Mouse (Mus musculus) liver, adult 2 months (tissue): ENCODE data around the gene Gtf3c2. TPM values are rescaled to one million over a fixed set of nuclear protein-coding genes. Genes with fewer than 3 reads are reported as not detected.

Experiments
- DNase-seq: peaks from one replicate; pipeline ENCODE4 v3.0.0-alpha.2; 2011; ENCODE audit warnings: low read depth, low spot score; ENCODE audit errors: extremely low read depth
- H3K27ac ChIP-seq: fragments of 200-500 bp; replicated peaks from 2 replicates; pipeline ENCODE4 v1.5.1; 2012; ENCODE audit warnings: low read depth, mild to moderate bottlenecking, control low read depth, inconsistent platforms, low read length; ENCODE audit not compliant: insufficient read depth
- H3K27me3 ChIP-seq: fragments of 200-500 bp; 2 replicates; pipeline ENCODE4 v1.6.1; 2012; ENCODE audit warnings: mild to moderate bottlenecking, moderate library complexity, low read length, inconsistent platforms; ENCODE audit not compliant: control insufficient read depth, insufficient read depth
- H3K36me3 ChIP-seq: fragments of 200-500 bp; 2 replicates; pipeline ENCODE4 v1.6.1; 2012; ENCODE audit warnings: low read length, inconsistent platforms; ENCODE audit not compliant: control insufficient read depth, insufficient read depth
- H3K4me1 ChIP-seq: fragments of 200-500 bp; 2 replicates; pipeline ENCODE4 v1.6.1; 2011; ENCODE audit warnings: low read length; ENCODE audit not compliant: control insufficient read depth, insufficient read depth
- H3K4me3 ChIP-seq: fragments of 200-500 bp; 2 replicates; pipeline ENCODE4 v1.5.1; 2011; ENCODE audit warnings: low read depth, mild to moderate bottlenecking, control low read depth, low read length, moderate library complexity; ENCODE audit not compliant: insufficient read depth
- H3K79me2 ChIP-seq: fragments of 200-500 bp; 2 replicates; pipeline ENCODE4 v1.6.1; 2012; ENCODE audit warnings: inconsistent platforms, mild to moderate bottlenecking, low read length, moderate library complexity; ENCODE audit not compliant: control insufficient read depth, insufficient read depth
- H3K9ac ChIP-seq: fragments of 200-500 bp; 2 replicates; pipeline ENCODE4 v1.6.1; 2012; ENCODE audit warnings: low read depth, mild to moderate bottlenecking, control low read depth, inconsistent platforms, low read length
- CTCF ChIP-seq: fragments of 200-500 bp; IDR thresholded peaks from 2 replicates; pipeline ENCODE4 v1.5.1; 2011; ENCODE audit warnings: low read depth, low read length, control low read depth
- POLR2A ChIP-seq: fragments of 200-500 bp; IDR thresholded peaks from 2 replicates; pipeline ENCODE4 v1.6.1; 2011; ENCODE audit warnings: low read length, control low read depth; ENCODE audit not compliant: insufficient read depth; ENCODE audit errors: extremely low read depth
- WGBS: fragments of 180-500 bp; shearing (Covaris S2); methylation state at CpG from one replicate; pipeline ENCODE4 v1.1.7; 2018; 5-methylcytosine and 5-hydroxymethylcytosine counted together
- polyA plus RNA-seq: library from polyadenylated mRNA; depleted of rRNA; stranded (reverse); fragments of >200 nt; gene quantifications from 2 replicates; pipeline ENCODE4 v1.2.3, GENCODE M21; 2012; rRNA removed
- total RNA-seq: library from RNA; depleted of rRNA; stranded (reverse); fragments of >200 nt; gene quantifications from 2 replicates; pipeline ENCODE4 v1.2.3, GENCODE M21; 2014; rRNA removed

Gene Gtf3c2
- total RNA-seq: 10.9 and 17.5 TPM in 2 replicates
- polyA plus RNA-seq: 21.0 and 33.0 TPM in 2 replicates

DNA sequence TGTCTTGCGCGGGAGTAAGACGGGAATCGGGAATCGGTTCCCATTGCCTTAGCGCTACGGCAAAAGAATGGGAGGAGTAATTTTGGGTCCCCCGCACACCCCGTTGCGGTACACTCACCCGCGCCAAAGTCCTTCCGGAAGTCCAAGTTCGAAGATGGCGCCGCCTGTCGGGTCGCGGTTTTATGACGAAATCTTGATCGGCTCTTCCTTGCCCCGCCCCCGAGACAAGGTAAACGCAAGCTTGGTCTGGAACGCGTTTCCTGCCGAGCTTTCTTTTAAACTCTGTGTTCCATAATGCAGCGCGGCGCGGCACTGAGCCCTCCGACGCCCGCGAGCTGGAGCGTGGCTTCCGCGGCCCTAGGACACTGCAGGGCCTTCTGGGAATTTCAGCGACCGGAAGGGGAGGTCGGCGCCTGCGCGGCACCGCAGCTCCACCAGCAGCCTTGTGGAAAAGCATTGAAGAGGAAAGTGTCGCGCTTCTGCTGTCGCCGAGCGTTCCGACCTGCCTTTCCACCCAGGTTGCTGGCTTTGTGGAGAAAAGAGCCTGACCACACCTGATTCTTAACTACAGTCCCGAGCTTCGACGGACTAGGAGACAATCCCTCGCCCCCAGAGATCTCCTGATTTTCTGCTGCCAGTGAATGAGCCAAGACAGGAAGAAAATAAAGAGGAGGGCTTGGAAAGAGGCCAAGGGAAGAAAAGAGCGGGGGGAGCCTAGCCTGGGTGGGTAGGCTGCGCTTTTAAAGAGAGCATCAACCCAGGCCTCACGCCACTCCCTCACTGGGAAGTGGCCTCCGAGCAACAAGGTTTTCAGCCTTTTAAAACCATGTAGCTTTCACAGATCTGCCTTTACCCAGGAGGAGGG is at the start of gene Gtf3c2, which contains the start of gene Gm29609:
Gene Gtf3c2, minus strand, starts transcription at position 379 of the 865 bp plus-strand sequence.
Gene Gm29609, minus strand, starts transcription at position 146 of the 865 bp plus-strand sequence.
- TF ChIP-seq CTCF (no peak), POLR2A (peak; percentile 73)
- H3K79me2 ChIP-seq: peaks cover 16% of the 10 kb centered on the region; the same call in 1 of the 2 replicates
- H3K4me3 ChIP-seq: peak within 1 kb of the TSS; percentile 91
- no peaks in the 10 kb centered on the region for H3K36me3 ChIP-seq
- H3K4me1 ChIP-seq: peaks cover 3% of the 10 kb centered on the region; the same call in 1 of the 2 replicates
- DNase-seq: peak; percentile 88
- H3K27me3 ChIP-seq: no peaks in the 10 kb centered on the region
- peak within 1 kb of the TSS; percentile 86 for H3K9ac ChIP-seq
- under 1% methylated on average over 59 of the region's 59 CpGs for WGBS
- peak within 1 kb of the TSS; percentile 93 for H3K27ac ChIP-seq

DNA sequence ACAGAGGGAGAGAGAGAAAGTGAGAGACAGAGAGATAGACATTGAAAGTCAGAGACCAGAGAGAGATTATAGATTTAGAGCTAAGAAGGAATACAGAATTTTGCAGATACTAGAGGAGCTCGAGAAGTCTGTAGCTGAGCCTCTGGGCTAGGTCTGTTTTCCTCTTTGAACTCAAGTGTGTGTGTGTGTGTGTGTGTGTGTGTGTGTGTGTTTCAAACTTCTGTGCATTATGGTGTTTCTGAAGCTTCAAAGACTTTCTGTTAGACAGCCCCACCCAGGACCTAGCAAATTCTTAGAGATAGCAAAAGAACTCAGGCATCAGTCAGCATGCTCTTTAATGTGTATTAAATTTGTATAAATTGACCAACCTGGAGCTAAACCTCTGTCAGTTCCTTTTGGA is 46.7 kb upstream of the Gtf3c2 start:
- H3K36me3 ChIP-seq: no peaks in the 10 kb centered on the region
- WGBS: 74% methylated on average over 1 of the region's 1 CpGs
- TF ChIP-seq POLR2A (no peak), CTCF (no peak)

GRCm38 (mm10) chr5:31222696-31223095 is 42.8 kb upstream of the Gtf3c2 start:
- no peaks in the 10 kb centered on the region for H3K27me3 ChIP-seq
- peaks cover 10% of the 10 kb centered on the region for H3K4me1 ChIP-seq
- no peak overlapping the region for H3K27ac ChIP-seq
- WGBS: 97% methylated on average over 9 of the region's 9 CpGs
- H3K9ac ChIP-seq: no peak overlapping the region
- no peak for DNase-seq
- TF ChIP-seq POLR2A (no peak), CTCF (no peak)
- H3K36me3 ChIP-seq: no peaks in the 10 kb centered on the region
- no peak overlapping the region for H3K4me3 ChIP-seq
- H3K79me2 ChIP-seq: peaks cover 4% of the 10 kb centered on the region; the same call in 1 of the 2 replicates

More for the DNA sequence above, 46.7 kb upstream of the Gtf3c2 start:
- no peaks in the 10 kb centered on the region for H3K4me1 ChIP-seq
- no peaks in the 10 kb centered on the region for H3K27me3 ChIP-seq
- H3K27ac ChIP-seq: no peak overlapping the region
- H3K4me3 ChIP-seq: no peak overlapping the region
- no peak overlapping the region for H3K9ac ChIP-seq
- no peak for DNase-seq
- H3K79me2 ChIP-seq: no peaks in the 10 kb centered on the region

DNA sequence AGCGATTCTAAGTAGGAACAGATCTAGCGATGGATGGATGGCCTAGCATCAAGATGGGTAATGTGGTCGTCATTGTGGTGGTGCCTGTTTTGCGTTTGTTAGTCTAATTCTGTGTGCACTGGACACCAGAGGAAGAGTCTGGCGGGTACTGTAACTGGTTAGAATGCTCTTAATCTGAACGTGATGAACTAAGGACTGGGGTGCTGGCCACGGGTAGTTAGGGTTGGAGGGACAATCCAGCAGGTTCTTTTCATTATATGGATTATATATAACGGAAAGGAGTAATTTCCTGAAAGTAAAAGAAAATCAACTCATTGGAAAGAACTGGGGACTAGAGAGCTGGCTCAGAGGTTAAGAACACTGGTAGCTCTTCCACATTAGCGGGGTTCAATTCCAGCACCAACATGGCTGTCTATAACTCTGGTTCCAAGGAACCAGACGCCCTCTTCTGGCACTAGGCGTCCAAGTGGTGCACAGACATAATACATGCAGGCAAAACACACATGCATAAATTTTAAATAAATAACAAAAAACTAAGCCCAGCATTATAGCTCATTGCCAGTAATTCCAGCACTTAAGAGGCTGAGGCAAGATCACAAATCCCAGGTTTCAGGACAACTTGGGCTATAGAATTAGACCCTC is 41.5 kb upstream of the Gtf3c2 start:
- peaks cover 8% of the 10 kb centered on the region; the same call in 1 of the 2 replicates for H3K79me2 ChIP-seq
- no peak for DNase-seq
- no peaks in the 10 kb centered on the region for H3K27me3 ChIP-seq

DNA sequence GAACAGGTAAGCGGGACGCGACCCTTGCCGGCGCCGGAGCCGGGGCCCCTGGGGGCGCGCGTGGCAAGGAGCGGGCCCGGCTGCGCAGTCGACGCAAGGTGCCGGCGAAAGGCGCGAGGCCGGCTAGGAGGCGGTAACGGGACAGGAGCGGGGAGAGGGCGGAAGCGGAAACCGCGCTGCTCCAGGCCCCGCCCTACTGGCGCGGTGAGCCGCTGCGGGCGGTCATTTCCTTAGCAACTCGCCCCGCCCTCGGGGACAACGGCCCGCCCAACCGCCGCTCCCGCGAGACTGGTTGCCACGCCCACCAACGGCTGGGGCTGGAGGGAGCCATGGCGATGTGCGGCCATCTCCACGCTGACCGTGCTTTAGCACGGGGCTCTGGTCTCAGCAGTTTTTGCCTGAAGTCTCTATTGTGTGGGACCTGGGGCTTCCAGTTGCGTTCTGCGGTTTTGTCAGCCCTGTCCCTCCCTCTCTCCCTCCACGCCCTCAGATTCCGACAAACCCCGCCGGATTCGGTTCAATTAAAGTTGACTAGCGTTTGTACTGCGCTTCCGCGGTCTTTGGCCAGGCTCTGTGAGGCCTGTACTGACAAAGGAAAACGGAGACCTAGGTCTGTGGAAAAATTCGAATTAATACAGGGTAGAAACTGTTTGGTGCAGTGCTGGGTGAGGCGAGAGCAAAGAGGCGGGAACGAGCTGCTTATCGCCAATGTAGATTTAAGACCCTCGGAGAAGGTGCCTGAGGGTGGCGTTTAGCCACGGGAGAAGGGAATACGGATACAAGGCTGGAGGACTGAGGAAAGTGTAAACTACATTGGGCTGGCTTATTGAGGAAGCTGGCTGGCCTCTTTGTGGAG is 40.7 kb upstream of the Gtf3c2 start, which contains the start of gene Ppm1g:
Gene Ppm1g, minus strand, starts transcription at position 240 of the 856 bp plus-strand sequence.
- TF ChIP-seq POLR2A (peak; percentile 81), CTCF (no peak)
- no peaks in the 10 kb centered on the region for H3K36me3 ChIP-seq
- H3K79me2 ChIP-seq: peaks cover 8% of the 10 kb centered on the region; the same call in 1 of the 2 replicates
- peaks cover 10% of the 10 kb centered on the region for H3K4me1 ChIP-seq
- peak within 1 kb of the TSS; percentile 76 for H3K4me3 ChIP-seq
- DNase-seq: peak; percentile 82
- peak within 1 kb of the TSS; percentile 70 for H3K27ac ChIP-seq
- WGBS: under 1% methylated on average over 61 of the region's 70 CpGs
- H3K27me3 ChIP-seq: no peaks in the 10 kb centered on the region
- peak within 1 kb of the TSS; percentile 89 for H3K9ac ChIP-seq

More for the DNA sequence above, 41.5 kb upstream of the Gtf3c2 start:
- Histone ChIP-seq H3K9ac (peak overlapping the region; percentile 75), H3K36me3 (no peaks in the 10 kb centered on the region), H3K4me3 (peak overlapping the region; percentile 76), H3K27ac (peak overlapping the region; percentile 70; the same call in 1 of the 2 replicates), H3K4me1 (peaks cover 10% of the 10 kb centered on the region)
- 20% methylated on average over 11 of the region's 11 CpGs for WGBS
- no peak for TF ChIP-seq POLR2A
- TF ChIP-seq CTCF: peak; percentile 30; the same call in 1 of the 2 replicates
